Mouse (Mus musculus) erythroblast, embryonic 14.5 days (primary cell): ENCODE results near the gene Hnrnpul2. TPM values are rescaled to one million over a fixed set of nuclear protein-coding genes. Genes with fewer than 3 reads are reported as not detected.

Experiments used
- H3K27me3 ChIP-seq: 2 replicates; pipeline ENCODE4 v1.6.1; 2012; ENCODE audit warnings: inconsistent platforms; ENCODE audit not compliant: control insufficient read depth
- H3K36me3 ChIP-seq: 2 replicates; pipeline ENCODE4 v1.6.1; 2012; ENCODE audit warnings: mild to moderate bottlenecking, inconsistent platforms; ENCODE audit not compliant: control insufficient read depth
- H3K4me1 ChIP-seq: 2 replicates; pipeline ENCODE4 v1.6.1; 2012; ENCODE audit warnings: inconsistent platforms; ENCODE audit not compliant: control insufficient read depth
- H3K4me3 ChIP-seq: replicated peaks from 2 replicates; pipeline ENCODE3; 2012; ENCODE audit warnings: moderate library complexity, mild to moderate bottlenecking, inconsistent platforms
- H3K9me3 ChIP-seq: 2 replicates; pipeline ENCODE4 v1.6.1; 2012; ENCODE audit warnings: low read length, inconsistent platforms, mixed read lengths; ENCODE audit not compliant: control insufficient read depth
- GATA1 ChIP-seq: IDR thresholded peaks from 2 replicates; pipeline ENCODE4 v1.6.1; 2012; ENCODE audit warnings: low read length, inconsistent platforms, mixed read lengths
- TAL1 ChIP-seq: IDR thresholded peaks from 3 replicates; pipeline ENCODE4 v1.6.1; 2012; ENCODE audit warnings: low read length, inconsistent platforms, mixed read lengths
- polyA plus RNA-seq: library from polyadenylated mRNA; stranded (reverse); fragments of >175 nt; gene quantifications from 2 replicates; pipeline ENCODE4 v1.2.3, GENCODE M21; 2012

Gene Hnrnpul2
- polyA plus RNA-seq, 1 experiment, result 10.2 TPM

- H3K27me3 ChIP-seq, result no peaks in the 10 kb centered on the region
- TF ChIP-seq GATA1, result no peak
- TF ChIP-seq TAL1, result no peak
- peaks cover 34% of the 10 kb centered on the region for H3K36me3 ChIP-seq
- no peak overlapping the region for H3K4me3 ChIP-seq
- H3K4me1 ChIP-seq, result peaks cover 29% of the 10 kb centered on the region
- H3K9me3 ChIP-seq, result peaks cover 6% of the 10 kb centered on the region
Measured at GRCm38 (mm10) chr19:8789171-8789570, 30.6 kb upstream of the Hnrnpul2 start.

GRCm38 (mm10) chr19:8790171-8790570 is 29.6 kb upstream of the Hnrnpul2 start:
- Histone ChIP-seq H3K9me3 (peaks cover 6% of the 10 kb centered on the region), H3K4me3 (no peak overlapping the region), H3K36me3 (peaks cover 42% of the 10 kb centered on the region), H3K27me3 (no peaks in the 10 kb centered on the region), H3K4me1 (peaks cover 24% of the 10 kb centered on the region)
- TF ChIP-seq TAL1, result no peak
- no peak for TF ChIP-seq GATA1

- peak within 1 kb of the TSS; percentile 92 for H3K4me3 ChIP-seq
- no peaks in the 10 kb centered on the region for H3K27me3 ChIP-seq
- no peak for TF ChIP-seq GATA1
- no peak for TF ChIP-seq TAL1
- H3K36me3 ChIP-seq, result peaks cover 31% of the 10 kb centered on the region
- peaks cover 2% of the 10 kb centered on the region for H3K9me3 ChIP-seq
- peaks cover 60% of the 10 kb centered on the region for H3K4me1 ChIP-seq
Measured at GRCm38 (mm10) chr19:8798264-8798946, 21.4 kb upstream of the Hnrnpul2 start, which contains the start of gene Polr2g. TSS of gene Polr2g (minus strand) at chr19:8798577.

- H3K36me3 ChIP-seq, result peaks cover 30% of the 10 kb centered on the region
- peaks cover 65% of the 10 kb centered on the region for H3K4me1 ChIP-seq
- peak overlapping the region; percentile 92 for H3K4me3 ChIP-seq
- no peaks in the 10 kb centered on the region for H3K27me3 ChIP-seq
- TF ChIP-seq GATA1, result no peak
- no peak for TF ChIP-seq TAL1
- H3K9me3 ChIP-seq, result no peaks in the 10 kb centered on the region
Measured at GRCm38 (mm10) chr19:8798947-8799315, 20.9 kb upstream of the Hnrnpul2 start.

- Histone ChIP-seq H3K9me3 (no peaks in the 10 kb centered on the region), H3K4me1 (peaks cover 68% of the 10 kb centered on the region), H3K36me3 (peaks cover 37% of the 10 kb centered on the region), H3K27me3 (no peaks in the 10 kb centered on the region), H3K4me3 (peak within 1 kb of the TSS; percentile 84)
- no peak for TF ChIP-seq GATA1
- no peak for TF ChIP-seq TAL1
Measured at GRCm38 (mm10) chr19:8802130-8802821, 17.5 kb upstream of the Hnrnpul2 start, which contains the start of gene Zbtb3. TSS of gene Zbtb3 (plus strand) at chr19:8802555.

GRCm38 (mm10) chr19:8803204-8803780 is 16.5 kb upstream of the Hnrnpul2 start:
- Histone ChIP-seq H3K4me1 (peaks cover 58% of the 10 kb centered on the region), H3K4me3 (peak overlapping the region; percentile 84), H3K9me3 (no peaks in the 10 kb centered on the region), H3K27me3 (no peaks in the 10 kb centered on the region), H3K36me3 (peaks cover 47% of the 10 kb centered on the region)
- TF ChIP-seq GATA1 (no peak), TAL1 (no peak)

GRCm38 (mm10) chr19:8803879-8804660 is 15.7 kb upstream of the Hnrnpul2 start:
- TF ChIP-seq GATA1, result no peak
- TF ChIP-seq TAL1, result no peak
- no peak overlapping the region for H3K4me3 ChIP-seq
- H3K36me3 ChIP-seq, result peaks cover 55% of the 10 kb centered on the region
- no peaks in the 10 kb centered on the region for H3K27me3 ChIP-seq
- peaks cover 51% of the 10 kb centered on the region for H3K4me1 ChIP-seq
- no peaks in the 10 kb centered on the region for H3K9me3 ChIP-seq

- H3K4me1 ChIP-seq, result peaks cover 32% of the 10 kb centered on the region
- no peak overlapping the region for H3K4me3 ChIP-seq
- peaks cover 81% of the 10 kb centered on the region for H3K36me3 ChIP-seq
- TF ChIP-seq TAL1, result no peak
- TF ChIP-seq GATA1, result no peak
- H3K27me3 ChIP-seq, result no peaks in the 10 kb centered on the region
- H3K9me3 ChIP-seq, result no peaks in the 10 kb centered on the region
Measured at GRCm38 (mm10) chr19:8806810-8807209, 13.0 kb upstream of the Hnrnpul2 start.
